ENCODE assay signal across 9 mouse cellular contexts in genomic region chr12:29951043-29951442, GRCm38 (mm10). TPM values are rescaled to one million over a fixed set of nuclear protein-coding genes. Genes with fewer than 3 reads are reported as not detected.
DNase-seq lines count a peak whose midpoint lies in the region; ATAC-seq lines count a peak whose summit lies in the region.
"Had no signal": no experiment of that assay in that cellular context is flagged by ENCODE, and none has a peak within 500 bp of the region (broad histone marks: within the 10 kb centered on the region; RNA-seq: fewer than 3 reads in every experiment).

No protein-coding gene starts in this region.

- no peaks in the 10 kb centered on the region for H3K9me3 ChIP-seq in heart, embryonic 10.5 days
- H3K9me3 ChIP-seq in lung, embryonic 15.5 days: no peaks in the 10 kb centered on the region
- H3K9me3 ChIP-seq in heart, embryonic 16.5 days (replicated peaks; ENCODE audit: control insufficient read depth, low read length): no peaks in the 10 kb centered on the region

- H3K9ac ChIP-seq in lung, embryonic 15.5 days: no peak overlapping the region
- H3K9ac ChIP-seq in heart, embryonic 16.5 days (ENCODE audit: low read length): no peak overlapping the region

- no peak for ATAC-seq in lung, embryonic 15.5 days (ENCODE audit: borderline replicate concordance, extremely low read depth, low FRiP score, low TSS enrichment)
- ATAC-seq in heart, embryonic 16.5 days (replicated peaks; ENCODE audit: extremely low read depth, insufficient read depth, low FRiP score): peak; percentile 67

- H3K27me3 ChIP-seq in heart, embryonic 10.5 days (ENCODE audit: insufficient read depth, poor library complexity, severe bottlenecking): no peaks in the 10 kb centered on the region
- H3K27me3 ChIP-seq in lung, embryonic 15.5 days: no peaks in the 10 kb centered on the region
- no peaks in the 10 kb centered on the region for H3K27me3 ChIP-seq in heart, embryonic 16.5 days (ENCODE audit: control insufficient read depth, insufficient read depth, low read length)

- no peak overlapping the region for H3K4me2 ChIP-seq in lung, embryonic 15.5 days
- H3K4me2 ChIP-seq in heart, embryonic 16.5 days (ENCODE audit: low read depth, low read length): no peak overlapping the region

- WGBS in heart, embryonic 10.5 days: 62% methylated on average over 6 of the region's 6 CpGs
- 37% methylated on average over 6 of the region's 6 CpGs for WGBS in lung, embryonic 15.5 days
- 56% methylated on average over 6 of the region's 6 CpGs for WGBS in heart, embryonic 16.5 days

- peaks cover 3% of the 10 kb centered on the region; the same call in 1 of the 2 replicates for H3K36me3 ChIP-seq in heart, embryonic 10.5 days
- H3K36me3 ChIP-seq in lung, embryonic 15.5 days: no peaks in the 10 kb centered on the region
- no peaks in the 10 kb centered on the region for H3K36me3 ChIP-seq in heart, embryonic 16.5 days (ENCODE audit: control insufficient read depth, insufficient read depth)

- H3K4me3 ChIP-seq in heart, embryonic 10.5 days: no peak overlapping the region
- no peak overlapping the region for H3K4me3 ChIP-seq in lung, embryonic 15.5 days
- H3K4me3 ChIP-seq in heart, embryonic 16.5 days (ENCODE audit: low read length): no peak overlapping the region
- H3K4me3 ChIP-seq: myocyte had no signal

- DNase-seq in heart, adult 9 months (ENCODE audit: low spot score in 2 of 2): peak; percentile 54 to 74
- DNase-seq in heart, embryonic 10.5 days (ENCODE audit: low spot score): no peak
- no peak for DNase-seq in lung, adult 18-20 months
- DNase-seq in skeletal muscle tissue, adult 2 months (ENCODE audit: low read depth, low spot score): peak; percentile 21
- no peak for DNase-seq in testis, postnatal 14 days (ENCODE audit: low spot score)
- no peak for DNase-seq in cerebellum, postnatal 10 days

- no peak overlapping the region for H3K27ac ChIP-seq in heart, embryonic 10.5 days
- peak overlapping the region; percentile 41; the same call in 1 of the 2 replicates for H3K27ac ChIP-seq in lung, embryonic 15.5 days
- H3K27ac ChIP-seq in heart, embryonic 16.5 days (ENCODE audit: low read length): peak overlapping the region; percentile 67

- peaks cover 53% of the 10 kb centered on the region for H3K4me1 ChIP-seq in heart, embryonic 10.5 days
- H3K4me1 ChIP-seq in lung, embryonic 15.5 days: peaks cover 48% of the 10 kb centered on the region
- peaks cover 48% of the 10 kb centered on the region for H3K4me1 ChIP-seq in heart, embryonic 16.5 days (ENCODE audit: control insufficient read depth, insufficient read depth, low read length)

RNA-seq across cellular contexts. Expression of gene Pxdn, which starts 13.6 kb away (rescaled TPM):
- 92.0 and 109 TPM in 2 replicates for polyA plus RNA-seq in heart, embryonic 10.5 days (2016; fragmentation: Nextera tagmentation; extraction: Ambion mirVana)
- polyA plus RNA-seq in lung, embryonic 15.5 days (2015; fragmentation: Nextera tagmentation; extraction: Ambion mirVana): 92.0 and 95.3 TPM in 2 replicates
- polyA plus RNA-seq in heart, embryonic 16.5 days (2015; fragmentation: Nextera tagmentation; extraction: Ambion mirVana): 58.0 and 71.5 TPM in 2 replicates

Comparison
In these comparisons a context has a peak if more than half of its experiments do, and no peak if none do; other contexts are left out.
1. DNase-seq: peak in heart, adult 9 months (2 of 2) and skeletal muscle tissue, adult 2 months (single experiment); none in heart, embryonic 10.5 days (single experiment), lung, adult 18-20 months (0 of 2), testis, postnatal 14 days (single experiment) and cerebellum, postnatal 10 days (0 of 2).